Mouse (Mus musculus): ENCODE data around the gene Fkbp5.

DNA sequence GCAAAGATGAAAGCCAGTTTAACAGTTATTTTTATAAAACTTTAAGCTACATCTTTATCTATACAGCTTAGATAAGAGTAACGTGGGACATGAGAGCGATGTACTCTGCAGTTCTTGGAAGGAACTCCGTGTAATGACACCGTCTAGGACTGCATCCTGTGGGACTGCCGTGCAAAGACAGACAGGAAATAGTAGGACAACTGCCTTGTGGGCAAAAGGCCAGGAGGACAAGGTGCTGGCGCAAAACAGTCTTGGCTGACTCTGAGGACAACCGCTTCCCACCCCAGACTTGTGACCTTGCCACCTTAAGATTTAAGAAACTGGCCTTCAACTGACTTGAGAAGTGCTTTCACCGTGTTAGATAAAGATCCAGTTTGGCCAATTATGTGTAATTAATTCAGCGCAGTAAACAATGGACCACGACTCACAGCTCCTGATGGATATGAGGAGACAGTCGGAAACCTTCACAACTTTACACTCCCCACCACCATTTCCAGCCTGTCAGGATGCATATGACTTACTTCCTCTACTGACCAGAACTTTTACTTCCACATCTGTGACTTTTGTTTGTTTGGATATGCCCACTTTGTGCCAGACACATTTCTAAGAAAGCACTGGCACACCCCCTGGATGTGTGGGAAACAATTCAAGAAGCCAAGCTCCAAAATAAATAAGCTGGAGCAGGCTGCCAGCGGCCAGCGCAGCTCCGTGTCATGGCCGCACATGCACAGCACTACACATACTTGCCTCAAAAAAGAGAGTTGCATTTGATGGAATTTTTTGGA, 88.7 kb downstream of the Fkbp5 start:
- no peak for TF ChIP-seq CTCF (IDR thresholded peaks at IDR 0.05; ENCODE audit: insufficient read depth, low read depth, low read length)
- TF ChIP-seq POLR2A (IDR thresholded peaks at IDR 0.05; ENCODE audit: insufficient read depth, low read depth, low read length): no peak

All from olfactory bulb, adult 2 months (tissue).